Mouse (Mus musculus) sigmoid colon, adult 10 weeks (tissue): ENCODE measurements around the gene Rad51c. TPM values are rescaled to one million over a fixed set of nuclear protein-coding genes. Genes with fewer than 3 reads are reported as not detected.

ENCODE experiments used
- polyA plus RNA-seq: library from polyadenylated mRNA; stranded (reverse); fragments of 350-450 nt; fragmentation: Illumina TruSeq; extraction: RNeasy Lipid Tissue Mini Kit (QIAGEN cat#74804); gene quantifications from one replicate; pipeline ENCODE4 v1.2.3, GENCODE M21; 2014; ENCODE audit warnings: low read depth, low replicate concordance

The Rad51c gene
- polyA plus RNA-seq: 3.8 TPM

GRCm38 (mm10) chr11:87404876-87405275 is at the start of gene Rad51c, which contains the start of gene Tex14:
TSS of gene Rad51c (minus strand) at chr11:87404954.
TSS of gene Tex14 (plus strand) at chr11:87405065.

GRCm38 (mm10) chr11:87358331-87359261 is 46.2 kb downstream of the Rad51c start, which contains the start of gene Ppm1e:
TSS of gene Ppm1e (minus strand) at chr11:87359023.

Other genes starting within 250 kb of the Rad51c start
- 8.6 TPM for gene Ppm1e, start 45.9 kb downstream of the Rad51c start, polyA plus RNA-seq
- 3.9 TPM for gene Tex14, start 111 bp upstream of the Rad51c start, polyA plus RNA-seq
- not detected for gene Gm11492, start 161.7 kb upstream of the Rad51c start, polyA plus RNA-seq
- gene Sept4, start 163.9 kb upstream of the Rad51c start, polyA plus RNA-seq: 4.9 TPM
- 32.9 TPM for gene Mtmr4, start 187.2 kb upstream of the Rad51c start, polyA plus RNA-seq
- gene Hsf5, start 212.2 kb upstream of the Rad51c start, polyA plus RNA-seq: 0.25 TPM